Mouse (Mus musculus) MN1 (cell line): Measurements from ENCODE around the gene Dcaf7.
A peak's percentile ranks its signal among the peaks of the same experiment; 100 is the strongest.
"Not testable (repeated sequence)": the region's sequence is repeated elsewhere in the genome, so short reads cannot be mapped to it uniquely, and the experiment has no call there.

ENCODE experiments used
- DNase-seq: peaks from one replicate; pipeline ENCODE4 v3.0.0-alpha.2; 2016; ENCODE audit warnings: low spot score

Dcaf7 gene

DNA sequence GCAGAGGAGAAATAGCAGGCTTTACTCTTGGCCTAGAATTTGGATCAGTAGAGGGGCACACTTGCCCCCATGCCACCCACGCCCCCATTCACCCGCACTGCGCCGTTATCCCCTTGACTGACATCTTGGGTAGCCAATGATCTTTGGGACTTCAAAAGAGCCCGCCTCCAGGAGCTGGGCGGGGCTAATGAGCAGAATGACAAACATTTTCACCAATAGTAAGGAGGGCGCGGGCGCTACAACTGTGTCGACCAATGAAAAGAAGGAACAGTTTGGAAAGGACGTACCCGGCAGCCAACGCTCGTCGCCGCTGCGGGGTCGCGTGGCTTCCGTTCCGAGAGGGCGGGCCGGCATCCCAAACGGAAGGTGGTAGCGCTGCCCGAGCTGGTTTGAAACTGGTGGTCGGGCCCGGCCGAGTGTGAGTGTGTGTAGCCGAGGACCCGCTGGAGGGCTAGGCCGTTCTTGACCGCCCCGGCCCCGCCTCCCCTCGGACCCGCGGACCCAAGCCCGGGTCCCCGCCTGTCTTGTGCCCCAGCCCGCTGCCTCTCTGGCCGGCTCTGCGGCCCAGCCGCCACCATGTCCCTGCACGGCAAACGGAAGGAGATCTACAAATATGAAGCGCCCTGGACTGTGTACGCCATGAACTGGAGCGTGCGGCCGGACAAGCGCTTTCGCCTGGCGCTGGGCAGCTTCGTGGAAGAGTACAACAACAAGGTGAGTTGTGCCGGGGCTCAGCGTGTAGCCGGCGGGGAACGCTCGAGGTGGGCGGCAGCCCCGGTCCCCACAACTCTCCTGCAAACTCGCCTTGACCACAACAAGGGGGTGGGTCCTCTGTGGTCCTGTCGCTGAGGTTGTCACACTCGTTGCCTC lies at the start of gene Dcaf7:
Gene Dcaf7, plus strand, starts transcription at position 325 of the 870 bp plus-strand sequence.
- peak; percentile 97 for DNase-seq

GRCm38 (mm10) chr11:105987446-105987845 lies 49.2 kb upstream of the Dcaf7 start:
- DNase-seq = no peak

- no peak for DNase-seq
These were observed 47.2 kb upstream of the Dcaf7 start for GRCm38 (mm10) chr11:105989446-105989845.

DNA sequence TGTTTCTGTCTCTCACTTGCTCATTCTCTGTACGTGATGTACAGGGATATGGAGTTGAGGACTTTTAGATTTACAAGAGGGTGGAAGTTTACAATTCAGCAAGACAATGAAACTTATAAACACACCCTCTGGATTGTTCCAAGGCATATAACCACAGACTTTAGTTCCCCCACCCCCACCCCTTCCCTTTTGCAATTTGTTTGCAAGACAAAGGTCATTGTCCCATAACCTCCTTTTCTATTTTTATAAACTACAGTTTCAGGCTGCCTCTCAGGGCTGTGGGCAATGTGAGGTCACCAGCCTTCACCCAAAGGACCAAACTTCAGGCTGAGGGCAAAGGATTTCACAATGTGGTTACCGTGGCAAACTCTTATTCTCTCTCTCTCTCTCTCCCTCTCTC lies 46.4 kb upstream of the Dcaf7 start:
- no peak for DNase-seq

DNA sequence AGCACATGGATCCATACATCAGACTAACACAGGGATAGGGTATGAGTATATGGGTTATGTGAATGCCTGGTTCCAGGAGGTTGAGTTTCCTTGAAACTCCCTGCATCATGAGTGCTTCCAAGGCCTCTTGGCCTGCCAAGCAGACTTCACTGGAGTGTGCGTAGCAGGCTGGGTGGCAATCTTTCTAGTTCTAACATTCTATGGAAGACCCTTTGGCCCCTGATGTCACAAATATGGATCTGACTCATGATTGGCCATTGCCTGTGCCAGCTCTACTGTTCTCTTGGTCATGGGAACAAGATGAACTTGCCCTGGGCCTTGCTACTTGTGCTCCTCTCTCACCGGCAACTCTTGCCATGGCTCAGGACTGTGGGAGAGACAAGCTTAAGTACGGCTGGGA lies 42.3 kb upstream of the Dcaf7 start, which contains the start of gene Ace3:
Gene Ace3, plus strand, starts transcription at position 301 of the 400 bp plus-strand sequence.
- DNase-seq = no peak

GRCm38 (mm10) chr11:106000062-106000461 lies 36.6 kb upstream of the Dcaf7 start:
- DNase-seq = no peak

- DNase-seq = peak; percentile 67
These were observed 35.0 kb upstream of the Dcaf7 start for GRCm38 (mm10) chr11:106001718-106002117.

- DNase-seq = no peak
These were observed 32.1 kb upstream of the Dcaf7 start for GRCm38 (mm10) chr11:106004576-106004975.

GRCm38 (mm10) chr11:106005970-106006369 lies 30.7 kb upstream of the Dcaf7 start:
- peak; percentile 16 for DNase-seq

- DNase-seq = no peak
These were observed 28.9 kb upstream of the Dcaf7 start, which contains the start of gene Kcnh6 for GRCm38 (mm10) chr11:106007821-106008220. Kcnh6 (plus strand) TSS chr11:106008124.

- DNase-seq = peak; percentile 66
These were observed 24.0 kb upstream of the Dcaf7 start for GRCm38 (mm10) chr11:106012711-106013110.

- peak; percentile 89 for DNase-seq
These were observed 23.0 kb upstream of the Dcaf7 start for GRCm38 (mm10) chr11:106013556-106014225.

GRCm38 (mm10) chr11:106016440-106016839 lies 20.2 kb upstream of the Dcaf7 start:
- peak; percentile 32 for DNase-seq

GRCm38 (mm10) chr11:106020051-106020763 lies 16.5 kb upstream of the Dcaf7 start:
- no peak for DNase-seq

DNA sequence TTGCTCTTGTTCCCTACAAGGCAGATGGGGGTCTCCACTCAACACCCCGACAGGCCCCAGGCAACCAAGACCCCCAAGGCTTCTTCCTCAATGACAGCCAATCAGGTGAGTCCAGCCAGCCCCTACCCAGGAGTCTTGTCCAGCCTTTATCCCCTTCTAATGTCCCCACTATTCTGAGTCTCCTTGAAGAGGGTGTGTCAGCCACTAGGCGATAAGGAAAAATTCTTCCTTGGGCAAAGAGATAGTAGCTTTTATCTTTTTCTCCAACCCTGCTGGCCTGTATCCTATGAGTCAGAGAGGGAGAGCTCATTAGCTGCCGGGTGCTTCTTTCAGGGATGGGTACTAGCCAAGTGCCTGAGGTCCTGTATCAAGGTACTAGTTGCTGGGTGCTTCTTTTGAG lies 10.9 kb upstream of the Dcaf7 start:
- no peak for DNase-seq

DNA sequence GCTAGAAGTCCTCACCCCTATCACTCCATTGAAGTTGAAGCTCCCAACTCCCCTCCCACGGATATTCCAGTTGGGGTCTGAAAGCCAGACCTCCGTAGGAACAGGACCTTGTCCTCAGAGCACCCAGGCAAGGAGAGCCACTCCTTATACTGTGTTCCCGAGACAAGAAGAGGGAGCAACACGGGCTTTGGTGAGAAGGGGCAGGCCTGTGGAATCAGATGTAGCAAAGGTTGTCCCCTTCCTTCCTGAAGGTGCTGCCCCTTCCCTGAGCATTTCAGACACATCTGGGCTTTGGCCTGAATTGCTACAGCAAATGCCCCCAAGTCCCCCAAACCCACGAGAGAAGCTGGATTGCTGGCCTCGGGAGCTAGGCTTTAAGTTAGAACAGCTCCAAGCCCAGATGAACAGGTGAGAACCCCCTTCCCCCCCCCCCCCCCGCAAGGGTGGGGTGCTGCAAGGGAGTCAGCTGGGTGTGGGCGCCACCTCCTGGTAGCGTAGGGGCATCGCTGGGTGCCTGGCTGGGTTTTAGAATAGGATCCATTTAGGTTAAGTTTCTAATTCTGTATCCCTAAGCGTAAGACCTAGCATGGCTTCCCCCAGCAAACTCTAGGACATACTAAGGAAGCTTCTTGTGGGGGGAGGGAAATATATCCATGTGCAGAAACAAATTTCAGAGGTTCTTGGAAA lies 10.1 kb upstream of the Dcaf7 start:
- peak; percentile 44 for DNase-seq

DNA sequence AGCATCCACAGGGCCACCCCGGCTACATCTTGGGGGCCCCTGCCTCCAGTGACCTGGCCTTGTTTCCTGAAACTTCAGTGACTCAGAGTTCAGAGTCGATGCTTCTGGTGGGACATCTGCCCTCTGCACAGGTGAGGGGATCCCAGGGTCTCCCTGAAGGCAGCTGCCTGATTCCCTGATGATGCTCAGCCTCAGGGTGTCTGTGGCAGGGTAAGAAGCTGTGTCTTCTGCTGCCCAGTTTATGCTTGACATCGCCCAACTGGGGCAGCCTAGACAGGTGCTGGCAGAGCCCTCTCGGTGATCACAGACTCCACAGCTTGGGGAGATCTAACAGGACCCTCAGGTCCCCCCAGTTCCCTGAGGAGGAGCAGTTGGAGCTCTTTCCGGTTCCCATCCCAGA lies 9.1 kb upstream of the Dcaf7 start:
- DNase-seq = no peak

DNA sequence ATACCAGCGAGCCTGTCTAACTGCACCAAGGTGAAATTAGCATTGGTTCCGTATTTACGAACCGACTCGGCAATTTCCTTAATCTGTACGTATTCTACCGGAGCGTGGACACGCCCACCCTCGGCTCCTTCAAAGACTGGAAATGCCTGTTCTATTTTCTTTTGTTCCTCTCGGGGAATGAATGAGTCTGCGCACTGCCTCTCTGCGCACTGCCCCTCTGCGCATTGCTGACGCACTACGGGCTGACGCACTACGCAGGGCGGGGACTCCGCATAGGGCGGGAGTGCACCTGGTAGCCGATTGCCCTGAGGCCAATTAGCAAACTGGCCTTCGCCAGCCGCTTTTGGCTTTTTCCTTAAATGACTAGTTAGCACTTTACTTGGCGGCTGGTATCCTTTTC lies 4.6 kb upstream of the Dcaf7 start:
- not testable (repeated sequence) for DNase-seq

- DNase-seq = no peak
These were observed 3.2 kb upstream of the Dcaf7 start for GRCm38 (mm10) chr11:106033491-106033919.

DNA sequence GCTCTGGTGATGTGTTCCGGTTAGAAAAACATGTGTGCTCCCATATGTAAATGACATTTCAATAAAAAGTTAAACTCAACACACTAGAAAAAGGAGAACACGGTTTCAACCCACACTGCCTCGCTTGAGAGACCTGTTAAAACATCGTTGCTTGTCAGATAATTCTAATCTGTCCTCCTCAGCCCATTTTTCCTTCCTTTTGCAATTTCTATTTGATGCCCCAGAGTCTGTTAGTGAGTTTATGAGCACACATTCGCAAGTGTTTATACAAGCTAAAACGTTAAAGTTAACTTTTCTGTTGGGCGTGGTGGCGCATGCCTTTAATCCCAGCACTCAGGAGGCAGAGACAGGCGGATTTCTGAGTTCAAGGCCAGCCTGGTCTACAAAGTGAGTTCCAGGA lies 1.7 kb upstream of the Dcaf7 start:
- DNase-seq = no peak

DNA sequence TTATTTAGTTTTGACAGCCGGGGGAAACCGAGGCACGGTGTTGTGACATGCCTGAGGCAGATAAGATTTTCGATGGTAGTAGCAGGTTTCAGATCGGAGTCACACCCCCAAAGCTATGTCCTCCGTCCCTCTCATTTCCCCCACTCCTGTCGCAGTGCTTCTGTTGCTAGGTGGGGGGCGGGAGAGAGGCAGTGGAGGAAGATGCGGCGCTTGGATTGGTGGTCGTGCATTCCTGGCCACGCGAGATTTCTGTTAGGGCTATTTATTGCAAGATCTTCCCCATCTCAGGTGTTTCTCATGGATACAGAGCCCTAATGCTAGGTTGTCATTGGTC lies 713 bp downstream of the Dcaf7 start:
- peak; percentile 90 for DNase-seq

GRCm38 (mm10) chr11:106044349-106044748 lies 7.7 kb downstream of the Dcaf7 start:
- DNase-seq = no peak
